Mouse (Mus musculus): ENCODE data around the gene Foxl1.
A peak's percentile ranks its signal among the peaks of the same experiment; 100 is the strongest.

Gene Foxl1

DNA sequence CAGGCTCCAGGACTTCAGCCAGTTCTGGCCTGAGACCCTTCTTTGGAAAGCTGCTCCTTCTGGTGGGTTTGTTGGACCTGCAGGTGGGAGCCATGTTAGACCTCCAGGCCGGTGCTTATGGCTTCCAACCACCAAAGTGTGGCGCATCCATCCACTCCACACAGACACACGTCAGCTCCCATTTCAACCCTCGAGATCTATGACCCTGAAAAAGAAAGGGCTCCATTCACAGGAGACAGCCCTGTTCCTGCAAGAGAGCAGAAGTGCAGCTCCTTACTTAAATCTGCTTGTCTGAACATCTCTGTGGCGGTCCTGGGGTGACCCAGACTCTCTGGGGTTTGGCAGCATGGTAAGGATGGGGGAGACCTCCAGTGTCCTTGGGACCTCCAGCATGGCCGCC lies 34.2 kb upstream of the Foxl1 start:
- no peak for DNase-seq

DNA sequence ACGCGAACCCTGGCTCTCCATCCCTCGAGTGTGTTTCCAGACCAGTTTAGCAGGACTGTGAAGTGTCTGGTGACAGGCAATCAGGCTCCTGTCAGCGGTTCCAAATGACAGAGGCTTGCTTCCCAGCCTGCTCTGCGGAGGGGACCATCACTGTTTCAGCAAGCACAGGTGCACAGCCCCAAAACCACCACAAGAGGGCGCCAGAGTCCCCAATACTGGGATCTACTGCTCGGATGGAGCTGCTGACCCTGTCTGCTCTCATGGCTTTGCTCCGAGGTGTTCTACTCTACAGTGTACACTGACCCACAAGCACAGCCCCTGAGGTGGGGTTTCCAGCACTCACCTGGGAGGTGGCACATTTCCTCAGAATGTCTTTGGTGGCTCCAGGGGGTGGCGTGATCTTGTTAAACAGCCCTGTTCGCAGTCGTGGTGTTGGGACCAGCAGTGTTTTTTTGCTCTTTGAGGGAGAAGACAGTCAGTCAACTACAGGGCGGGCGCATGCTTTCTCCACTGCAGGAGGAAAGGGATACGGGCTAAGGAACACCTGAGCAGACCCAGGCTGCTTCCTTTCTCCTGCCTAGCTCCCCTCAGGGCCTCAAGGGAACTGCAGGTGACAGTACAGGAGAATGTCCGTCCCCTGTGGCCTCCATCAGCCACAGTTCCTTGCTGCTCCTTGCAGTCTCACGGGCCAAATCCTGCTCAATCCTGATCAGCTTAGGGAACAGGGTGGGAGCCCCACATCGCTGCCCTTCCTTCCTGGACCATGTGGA lies 23.5 kb upstream of the Foxl1 start:
- DNase-seq, result peak; percentile 88

DNA sequence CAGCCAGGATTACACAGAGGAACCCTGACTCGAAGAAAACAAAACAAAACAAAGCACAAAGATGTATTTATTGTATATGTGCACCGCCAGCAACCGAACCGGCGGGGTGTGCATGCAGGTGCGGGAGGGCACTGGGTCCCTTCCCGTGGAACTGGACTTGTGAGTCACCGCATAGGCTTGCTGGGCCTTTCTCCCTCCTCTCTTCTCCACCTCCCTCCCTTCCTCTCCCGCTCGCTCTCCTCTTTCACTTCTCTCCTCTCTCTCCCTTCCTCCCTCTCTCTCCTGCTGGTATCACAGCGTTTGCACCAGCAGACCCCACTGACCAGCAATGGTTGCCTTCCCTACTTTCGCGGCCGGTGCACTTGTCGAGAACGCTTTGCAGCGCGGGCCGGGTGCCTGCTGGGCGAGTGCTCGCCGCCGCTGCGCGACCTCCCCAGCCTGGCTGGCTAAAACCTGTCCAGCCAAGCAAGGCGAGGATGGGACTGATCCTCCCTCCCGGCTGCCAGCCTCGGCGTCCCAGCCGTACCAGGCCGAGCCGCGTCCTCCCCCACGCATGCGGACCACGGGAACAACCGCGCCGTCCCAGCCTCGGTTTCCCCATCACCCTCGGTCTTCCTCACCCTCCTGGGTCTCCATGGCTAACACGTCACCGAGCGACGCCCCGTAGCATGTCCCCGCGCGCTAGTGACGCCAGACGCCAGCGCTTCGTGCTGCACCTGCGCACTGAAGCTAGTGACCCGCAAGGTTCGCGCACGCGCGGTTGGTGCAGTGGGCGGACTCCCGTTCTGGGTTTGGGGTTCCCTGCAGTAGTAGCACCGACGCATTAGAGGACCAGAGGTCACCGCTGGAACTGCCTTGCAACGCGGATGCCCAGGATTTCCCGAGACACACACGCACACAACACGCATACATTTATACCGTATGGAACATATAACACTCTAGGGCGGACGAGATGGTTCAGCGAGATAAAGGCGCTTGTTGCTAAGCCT lies 19.8 kb upstream of the Foxl1 start, which contains the start of gene Mthfsd:
TSS of gene Mthfsd (minus strand) at position 725 of the 989 bp plus-strand sequence.
- DNase-seq, result peak; percentile 99

DNA sequence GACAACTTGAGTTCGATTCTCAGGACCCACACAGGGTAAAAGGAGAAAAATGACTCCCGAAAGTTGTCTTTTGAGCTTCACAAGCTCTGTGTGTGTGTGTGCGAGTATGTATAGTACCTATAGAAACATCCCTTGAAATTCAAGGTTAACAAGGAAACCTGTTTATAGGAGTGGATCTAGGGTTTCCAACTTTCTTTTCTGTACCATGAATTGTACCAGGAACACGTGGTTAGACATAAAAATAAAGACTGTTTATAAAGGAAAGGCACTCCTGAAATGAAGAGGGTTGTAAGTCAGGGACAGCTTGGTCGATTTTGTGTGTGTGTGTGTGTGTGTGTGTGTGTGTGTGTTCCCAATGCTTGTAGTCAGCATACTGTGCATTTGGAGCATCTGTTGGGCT lies 19.1 kb upstream of the Foxl1 start:
- no peak for DNase-seq

DNA sequence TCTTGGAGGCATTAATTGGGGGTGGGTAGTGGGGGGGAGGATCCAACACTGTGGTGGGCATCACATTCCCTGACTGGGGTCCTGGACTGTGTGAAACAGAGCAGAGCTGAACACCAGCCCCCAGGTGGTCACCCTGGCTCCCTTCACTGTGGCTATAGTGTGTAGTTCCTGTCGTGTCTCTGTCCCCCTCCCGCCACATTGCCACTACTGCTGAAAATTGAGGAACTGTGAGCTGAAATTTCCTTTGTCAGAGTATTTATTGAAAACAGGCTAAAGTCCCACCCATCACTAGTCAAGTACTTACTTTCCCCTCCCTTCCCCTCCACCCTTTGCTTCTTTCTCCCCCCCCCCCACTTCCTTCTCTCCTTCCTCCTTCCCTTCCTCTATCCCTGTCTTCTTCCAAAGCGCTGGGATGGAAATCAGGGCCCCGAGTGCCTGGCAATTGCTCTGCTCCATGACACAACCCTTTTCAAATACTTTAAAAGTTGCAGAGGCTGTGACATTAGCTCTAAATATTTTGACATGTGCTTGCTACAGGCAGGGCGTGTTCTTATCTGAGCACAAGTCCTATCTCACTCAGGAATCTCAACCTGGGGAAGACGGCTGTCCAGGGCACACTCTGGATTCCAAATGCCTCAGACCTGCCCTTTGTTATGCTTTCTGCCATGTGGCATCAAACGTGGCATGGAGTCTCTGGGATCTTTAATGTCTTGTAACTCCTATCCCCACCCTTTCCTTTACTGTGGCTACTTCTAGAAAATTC lies 16.4 kb upstream of the Foxl1 start:
- no peak for DNase-seq

DNA sequence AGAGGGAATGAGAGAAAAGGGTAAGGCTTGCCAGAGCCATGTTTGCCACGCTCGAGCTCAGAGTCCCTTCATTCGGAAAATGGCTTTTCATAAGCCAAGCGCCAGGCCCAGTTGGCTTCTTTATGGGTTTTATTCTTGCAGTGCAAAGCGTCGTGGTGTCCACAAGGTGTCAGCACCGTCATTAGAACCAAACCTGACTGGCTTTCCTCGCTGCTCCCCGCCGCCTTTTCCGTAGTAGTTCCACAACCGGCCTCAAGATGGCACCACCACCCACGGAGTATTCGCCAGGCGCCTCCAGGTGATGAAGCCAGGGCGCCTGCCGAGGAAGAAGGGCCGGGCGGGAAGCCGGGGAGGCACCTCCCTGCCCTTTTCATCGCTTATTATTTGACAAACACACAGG lies 14.5 kb upstream of the Foxl1 start:
- DNase-seq, result peak; percentile 96

DNA sequence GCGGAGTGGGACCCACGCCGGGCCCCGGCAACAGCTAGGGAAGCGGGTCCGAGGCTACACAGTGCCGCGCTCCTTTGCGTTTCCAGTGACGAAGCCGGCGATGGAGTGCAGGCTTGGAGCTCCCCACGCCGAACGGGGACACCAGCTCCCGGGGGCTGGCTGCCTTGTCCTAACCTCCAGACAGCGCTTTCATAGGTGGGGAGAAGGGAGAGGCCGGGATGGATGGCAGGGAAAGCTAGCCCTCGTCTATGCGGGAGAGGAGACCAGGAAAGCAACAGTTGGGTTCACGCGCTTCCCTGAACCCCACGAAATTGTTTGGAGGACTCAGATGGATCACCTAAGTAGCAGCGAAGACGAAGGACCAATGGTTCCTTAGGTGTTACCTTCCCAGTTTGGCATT lies 12.6 kb upstream of the Foxl1 start:
- no peak for DNase-seq

DNA sequence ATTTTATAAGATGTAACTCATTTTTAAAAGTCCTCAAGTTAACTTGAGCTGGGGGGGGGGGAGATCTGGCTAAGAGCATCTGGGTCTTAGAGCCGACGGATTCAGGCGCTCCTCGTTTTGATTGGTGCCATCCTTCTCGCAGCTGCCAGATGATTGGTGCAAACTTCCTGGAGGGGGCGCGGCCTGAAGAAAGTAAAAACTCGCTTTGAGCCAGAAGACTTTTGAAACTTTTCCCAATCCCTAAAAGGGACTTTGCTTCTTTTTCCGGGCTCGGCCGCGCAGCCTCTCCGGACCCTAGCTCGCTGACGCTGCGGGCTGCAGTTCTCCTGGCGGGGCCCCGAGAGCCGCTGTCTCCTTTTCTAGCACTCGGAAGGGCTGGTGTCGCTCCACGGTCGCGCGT lies 11.8 kb upstream of the Foxl1 start, which contains the start of gene Foxc2:
TSS of gene Foxc2 (plus strand) at position 224 of the 400 bp plus-strand sequence.
- DNase-seq, result peak; percentile 93

DNA sequence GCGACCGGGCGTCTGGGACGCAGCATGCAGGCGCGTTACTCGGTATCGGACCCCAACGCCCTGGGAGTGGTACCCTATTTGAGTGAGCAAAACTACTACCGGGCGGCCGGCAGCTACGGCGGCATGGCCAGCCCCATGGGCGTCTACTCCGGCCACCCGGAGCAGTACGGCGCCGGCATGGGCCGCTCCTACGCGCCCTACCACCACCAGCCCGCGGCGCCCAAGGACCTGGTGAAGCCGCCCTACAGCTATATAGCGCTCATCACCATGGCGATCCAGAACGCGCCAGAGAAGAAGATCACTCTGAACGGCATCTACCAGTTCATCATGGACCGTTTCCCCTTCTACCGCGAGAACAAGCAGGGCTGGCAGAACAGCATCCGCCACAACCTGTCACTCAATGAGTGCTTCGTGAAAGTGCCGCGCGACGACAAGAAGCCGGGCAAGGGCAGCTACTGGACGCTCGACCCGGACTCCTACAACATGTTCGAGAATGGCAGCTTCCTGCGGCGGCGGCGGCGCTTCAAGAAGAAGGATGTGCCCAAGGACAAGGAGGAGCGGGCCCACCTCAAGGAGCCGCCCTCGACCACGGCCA lies 11.1 kb upstream of the Foxl1 start:
- no peak for DNase-seq

DNA sequence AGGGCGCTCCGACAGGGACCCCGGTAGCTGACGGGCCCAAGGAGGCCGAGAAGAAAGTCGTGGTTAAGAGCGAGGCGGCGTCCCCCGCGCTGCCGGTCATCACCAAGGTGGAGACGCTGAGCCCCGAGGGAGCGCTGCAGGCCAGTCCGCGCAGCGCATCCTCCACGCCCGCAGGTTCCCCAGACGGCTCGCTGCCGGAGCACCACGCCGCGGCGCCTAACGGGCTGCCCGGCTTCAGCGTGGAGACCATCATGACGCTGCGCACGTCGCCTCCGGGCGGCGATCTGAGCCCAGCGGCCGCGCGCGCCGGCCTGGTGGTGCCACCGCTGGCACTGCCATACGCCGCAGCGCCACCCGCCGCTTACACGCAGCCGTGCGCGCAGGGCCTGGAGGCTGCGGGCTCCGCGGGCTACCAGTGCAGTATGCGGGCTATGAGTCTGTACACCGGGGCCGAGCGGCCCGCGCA lies 10.5 kb upstream of the Foxl1 start:
- no peak for DNase-seq

DNA sequence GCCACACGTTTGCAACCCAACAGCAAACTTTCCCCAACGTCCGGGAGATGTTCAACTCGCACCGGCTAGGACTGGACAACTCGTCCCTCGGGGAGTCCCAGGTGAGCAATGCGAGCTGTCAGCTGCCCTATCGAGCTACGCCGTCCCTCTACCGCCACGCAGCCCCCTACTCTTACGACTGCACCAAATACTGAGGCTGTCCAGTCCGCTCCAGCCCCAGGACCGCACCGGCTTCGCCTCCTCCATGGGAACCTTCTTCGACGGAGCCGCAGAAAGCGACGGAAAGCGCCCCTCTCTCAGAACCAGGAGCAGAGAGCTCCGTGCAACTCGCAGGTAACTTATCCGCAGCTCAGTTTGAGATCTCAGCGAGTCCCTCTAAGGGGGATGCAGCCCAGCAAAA lies 9.8 kb upstream of the Foxl1 start:
- no peak for DNase-seq

DNA sequence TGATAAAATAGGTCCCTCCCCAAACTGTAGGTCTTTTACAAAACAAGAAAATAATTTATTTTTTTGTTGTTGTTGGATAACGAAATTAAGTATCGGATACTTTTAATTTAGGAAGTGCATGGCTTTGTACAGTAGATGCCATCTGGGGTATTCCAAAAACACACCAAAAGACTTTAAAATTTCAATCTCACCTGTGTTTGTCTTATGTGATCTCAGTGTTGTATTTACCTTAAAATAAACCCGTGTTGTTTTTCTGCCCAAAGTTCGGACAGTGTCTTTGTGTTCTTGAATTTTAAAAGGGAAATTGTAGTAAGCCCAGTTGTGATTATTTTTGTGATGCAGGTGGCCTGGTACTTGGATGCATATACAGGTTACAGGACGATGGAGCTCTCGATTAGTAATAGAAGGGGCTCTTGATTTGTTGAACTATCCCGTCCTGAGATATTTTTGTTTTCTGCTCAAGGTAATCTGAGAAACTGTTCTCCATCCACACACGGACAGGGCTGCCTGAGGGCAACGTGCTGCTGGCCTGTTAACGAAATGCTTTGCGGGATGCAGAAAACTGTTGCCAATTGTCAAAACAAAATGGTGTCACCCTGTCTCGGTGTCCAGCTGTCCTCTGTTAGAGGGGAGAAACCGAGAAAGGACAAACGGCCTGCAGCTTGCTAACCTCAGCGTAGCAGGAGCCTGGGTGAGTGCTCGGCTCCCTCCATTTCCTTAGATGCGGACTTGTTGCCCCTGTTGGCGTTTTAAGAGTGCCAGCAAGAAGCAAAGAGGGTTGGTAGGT lies 8.9 kb upstream of the Foxl1 start:
- DNase-seq, result no peak

DNA sequence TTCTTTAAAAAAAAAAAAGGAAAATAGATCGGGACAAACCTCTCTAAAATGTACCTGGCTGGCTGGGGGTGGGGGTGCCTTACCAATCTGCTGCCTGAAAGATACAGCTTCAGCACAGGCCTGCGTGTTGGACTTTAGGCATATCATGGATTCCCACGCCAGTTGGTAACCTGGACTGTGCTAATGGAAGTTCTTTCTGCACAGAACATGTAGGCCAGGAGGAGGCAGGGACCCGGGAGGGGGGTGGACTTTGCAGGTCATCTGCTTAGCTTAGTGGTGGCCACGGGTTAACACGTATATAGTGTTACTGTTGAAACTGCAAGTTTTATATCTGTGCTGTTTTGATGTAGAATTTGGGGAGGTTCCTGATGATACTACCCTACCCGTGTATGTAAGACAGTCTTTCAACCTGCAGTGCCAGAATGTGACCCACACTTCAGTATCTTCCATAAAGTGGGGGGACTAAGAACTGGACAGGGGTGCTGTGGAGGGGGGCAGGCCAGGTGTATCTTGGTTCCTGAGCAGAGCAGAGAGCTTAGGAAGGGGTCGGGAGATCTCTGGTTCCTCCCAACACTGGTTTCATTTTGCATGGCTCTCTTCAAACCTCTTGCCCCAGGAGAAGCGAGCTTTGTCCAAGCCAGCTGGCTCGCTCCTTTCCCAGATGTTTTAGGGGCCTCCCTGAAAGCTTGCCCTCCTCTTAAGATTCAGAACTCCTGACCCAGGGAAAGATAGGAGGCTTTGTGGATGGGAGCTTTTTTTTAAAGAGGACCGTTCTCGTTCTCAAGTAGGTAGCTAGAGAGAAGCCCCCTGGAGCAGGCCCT lies 7.9 kb upstream of the Foxl1 start:
- no peak for DNase-seq

DNA sequence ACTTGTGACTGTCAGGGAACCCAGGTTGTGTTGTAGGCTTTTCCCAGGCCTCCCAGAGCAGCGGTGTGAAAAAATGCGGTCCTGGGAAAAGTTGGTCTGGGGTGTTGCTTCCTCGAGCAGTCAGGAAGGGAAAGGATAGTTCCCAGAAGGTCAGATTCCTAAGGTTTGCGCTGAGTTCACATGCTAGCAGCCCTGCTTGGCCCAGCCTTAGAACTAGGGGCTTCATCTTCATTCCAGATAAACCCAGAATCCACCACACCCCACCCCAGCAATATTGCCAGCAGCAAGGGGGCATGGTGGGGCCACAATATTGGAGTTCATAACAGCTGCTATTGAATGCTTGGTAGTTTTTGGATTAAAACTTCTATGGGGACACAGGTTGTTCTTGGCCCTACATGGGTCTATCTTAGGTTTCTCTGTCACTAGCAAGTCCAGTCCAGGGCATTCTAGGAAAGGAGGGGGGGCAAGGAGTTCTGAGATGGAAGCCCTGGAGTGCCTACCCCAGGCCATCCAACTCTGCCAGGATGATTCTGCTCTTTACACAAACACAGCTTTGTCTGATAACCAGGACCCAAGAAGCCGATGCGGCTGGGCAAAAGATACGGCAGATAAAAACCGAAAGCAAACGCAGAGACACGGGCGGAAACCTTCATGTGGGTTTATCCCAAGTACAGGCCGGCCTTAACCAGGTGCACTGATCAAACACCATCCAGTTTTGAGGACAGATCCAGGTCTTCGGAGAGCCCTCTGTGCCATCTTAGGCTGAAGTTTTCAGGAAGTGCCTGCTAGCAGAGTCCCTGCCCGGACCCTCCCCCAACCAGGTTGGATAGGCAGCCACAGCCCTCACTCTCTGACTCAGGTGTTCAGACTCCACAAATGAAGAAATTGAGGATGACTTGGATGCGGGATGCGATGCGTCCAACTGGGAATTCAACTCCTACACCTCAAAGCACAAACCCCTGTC lies 7.0 kb upstream of the Foxl1 start:
- no peak for DNase-seq

DNA sequence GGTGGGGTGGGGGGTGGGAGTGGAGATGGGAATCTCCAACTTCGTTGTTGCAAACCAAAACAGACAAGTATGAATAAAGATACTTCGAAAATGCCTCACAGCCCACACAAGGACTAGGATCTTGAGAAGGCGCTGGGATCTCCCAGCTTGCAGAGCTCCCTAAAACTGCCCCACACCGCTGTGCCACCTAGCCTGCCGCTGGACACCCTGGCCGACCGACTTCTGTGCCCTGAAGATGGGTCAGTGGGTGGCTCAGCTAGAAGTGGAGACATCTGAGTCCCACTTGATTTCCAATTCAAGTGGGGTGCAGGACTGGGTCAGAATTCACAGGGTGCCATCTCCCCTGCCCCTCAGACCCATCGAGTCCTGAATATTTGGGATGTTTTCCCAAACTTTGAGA lies 6.0 kb upstream of the Foxl1 start:
- no peak for DNase-seq

DNA sequence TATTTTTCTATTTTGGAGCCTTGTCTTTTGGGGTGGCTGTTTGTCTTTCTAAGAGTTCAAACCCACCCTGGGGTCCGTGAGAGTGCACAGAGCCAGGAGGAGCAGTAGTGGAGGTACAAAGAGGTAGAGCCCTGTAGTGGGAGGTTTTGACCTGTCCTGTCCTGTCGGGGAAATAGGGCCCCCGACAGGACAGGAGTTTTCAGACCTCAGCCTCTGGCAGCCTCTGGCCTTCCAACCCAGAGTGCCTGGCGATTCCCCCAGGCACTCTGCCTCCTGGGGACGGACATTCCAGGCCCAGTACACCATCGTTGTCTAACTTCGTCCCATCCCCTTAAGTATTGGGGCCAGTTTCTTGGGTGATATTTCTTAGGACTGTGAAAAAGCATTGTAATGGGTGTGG lies 5.4 kb upstream of the Foxl1 start:
- no peak for DNase-seq

DNA sequence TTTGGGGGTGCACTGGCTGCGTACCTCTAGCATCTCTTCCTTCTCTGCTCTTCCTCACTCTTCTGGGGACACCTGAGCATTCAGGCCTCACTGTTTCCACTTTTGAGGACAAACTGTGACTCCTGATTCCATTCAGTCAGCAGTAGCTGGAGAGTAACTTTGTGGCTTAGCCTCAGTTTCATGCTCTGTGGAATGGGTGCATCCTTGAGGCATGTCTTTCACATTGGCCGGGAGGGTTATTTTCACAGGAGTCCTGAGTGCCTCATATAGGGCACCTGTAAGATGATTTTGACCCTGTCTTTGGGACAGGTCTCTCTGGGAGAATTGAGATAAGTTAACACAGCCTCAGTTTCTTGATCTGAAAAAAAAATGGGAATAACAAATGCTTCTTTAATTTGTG lies 4.6 kb upstream of the Foxl1 start:
- no peak for DNase-seq

DNA sequence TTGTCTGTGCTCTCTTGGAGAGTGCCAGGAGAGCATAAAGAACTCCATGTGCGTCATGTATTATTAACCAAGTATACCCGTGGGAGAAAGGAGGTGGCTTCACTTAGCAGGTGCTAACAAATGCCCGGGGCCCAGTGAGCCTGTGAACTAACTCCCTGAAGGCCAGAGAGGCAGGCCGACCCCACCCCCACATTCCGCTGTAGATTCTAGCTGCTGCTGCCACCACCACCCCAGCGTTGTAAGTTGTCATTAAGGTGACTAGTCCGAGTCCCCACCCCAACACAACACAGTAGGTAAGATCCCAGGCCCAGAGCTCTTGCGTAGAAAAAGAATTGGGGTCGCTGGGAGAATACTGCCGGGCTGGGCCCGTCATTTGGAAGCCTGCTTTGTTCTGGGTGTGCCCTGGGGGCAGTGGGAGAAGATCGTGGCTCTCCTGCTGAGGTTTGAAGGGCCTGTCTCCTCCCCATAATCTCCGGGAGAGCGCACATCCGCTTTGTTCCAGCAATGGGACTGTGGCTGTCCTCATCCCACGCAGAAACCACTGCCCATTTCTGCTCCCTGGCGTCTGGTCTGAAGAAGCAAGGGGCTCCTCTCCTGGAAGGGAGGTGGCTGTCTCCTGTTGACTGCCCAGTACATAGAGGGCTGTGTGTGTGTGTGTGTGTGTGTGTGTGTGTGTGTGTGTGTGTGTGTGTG lies 3.0 kb upstream of the Foxl1 start:
- DNase-seq, result no peak

DNA sequence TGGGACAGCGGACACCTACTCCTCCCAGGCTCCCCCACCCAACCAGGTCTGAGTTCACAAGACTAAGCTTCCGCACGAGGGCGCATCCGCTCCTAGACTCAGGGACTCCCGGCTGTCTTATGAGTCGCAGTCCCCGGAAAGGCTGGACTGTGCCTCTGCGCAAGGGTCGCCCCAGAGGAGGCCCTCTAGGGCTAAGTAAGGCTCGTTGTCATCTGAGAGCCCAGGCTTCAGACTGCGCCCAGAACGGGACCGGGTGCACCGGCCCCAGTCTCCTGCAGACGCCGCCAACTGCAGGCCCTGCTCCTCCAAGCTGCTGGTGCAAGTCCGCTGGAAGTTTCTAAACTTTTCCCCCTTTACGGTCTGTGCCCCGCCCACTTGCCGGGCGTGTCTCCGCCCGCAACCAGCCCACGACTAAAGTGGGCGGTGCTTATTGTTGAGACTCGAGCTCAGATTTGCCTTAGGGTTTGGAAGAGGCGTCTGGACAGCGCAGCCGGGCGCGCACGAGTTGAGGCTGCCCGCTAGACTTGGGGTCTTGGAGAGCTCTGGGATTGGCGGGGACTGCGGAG lies 2.3 kb upstream of the Foxl1 start:
- DNase-seq, result peak; percentile 87

All from lung, postnatal 10 days (tissue).